Mouse (Mus musculus): Measurements from ENCODE around the gene Srgap3. TPM values are rescaled to one million over a fixed set of nuclear protein-coding genes. Genes with fewer than 3 reads are reported as not detected.
A peak's percentile ranks its signal among the peaks of the same experiment; 100 is the strongest.
"Not testable (repeated sequence)": the region's sequence is repeated elsewhere in the genome, so short reads cannot be mapped to it uniquely, and the experiment has no call there.

Srgap3 gene
- polyA plus RNA-seq, 3 experiments from 2014 or later = 0.20 to 0.90 (median 0.68) TPM

DNA sequence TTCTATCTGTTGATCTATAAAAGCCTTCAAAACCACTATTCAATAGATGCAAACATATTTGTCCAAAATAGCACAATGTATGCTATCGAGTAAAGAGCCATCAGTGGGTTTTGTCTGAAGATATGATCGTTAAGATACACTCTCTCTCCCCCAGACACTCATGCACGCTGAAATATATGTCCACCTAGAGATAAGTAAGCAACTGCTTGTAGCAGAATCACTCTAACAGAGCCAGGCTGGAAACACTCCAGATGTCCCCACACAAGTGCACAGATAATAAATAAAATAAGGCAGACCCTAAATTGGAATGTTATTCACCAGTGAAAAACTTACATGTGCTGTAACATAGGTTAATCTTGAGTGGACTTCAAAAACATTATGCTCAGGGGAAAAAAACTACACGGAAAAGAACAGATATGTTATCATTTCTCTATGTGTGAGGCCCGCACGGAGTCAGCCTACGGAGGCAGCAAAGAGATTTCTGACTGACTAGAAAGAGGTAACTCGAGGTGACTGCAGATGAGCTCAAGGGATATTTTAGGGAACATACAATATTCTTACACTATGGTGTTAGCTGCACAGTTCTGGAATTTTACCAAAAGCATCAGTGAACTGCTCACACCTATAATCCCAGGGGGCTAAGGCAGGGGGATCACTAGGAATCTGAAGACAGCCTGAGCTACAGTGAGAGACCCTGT, 39.0 kb downstream of the Srgap3 start:
- ATAC-seq = no peak

DNA sequence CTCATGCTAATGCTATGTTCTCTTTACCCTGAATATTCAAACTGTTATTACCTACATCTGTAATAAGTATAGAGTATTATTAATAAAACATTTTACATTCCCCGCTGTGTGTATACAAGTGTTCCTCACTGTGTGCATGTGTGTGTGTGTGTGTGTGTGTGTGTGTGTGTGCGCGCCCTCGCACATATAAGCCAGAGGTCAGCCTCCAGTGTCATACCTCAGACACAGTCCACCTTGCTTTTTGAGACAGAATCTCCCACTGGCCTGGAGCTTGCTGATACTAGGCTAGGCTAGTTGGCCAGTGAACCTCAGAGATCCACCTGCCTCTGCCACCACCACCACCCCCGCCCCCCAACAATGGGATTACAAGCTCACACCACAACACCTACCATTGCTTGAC, 43.3 kb downstream of the Srgap3 start:
- ATAC-seq = no peak

DNA sequence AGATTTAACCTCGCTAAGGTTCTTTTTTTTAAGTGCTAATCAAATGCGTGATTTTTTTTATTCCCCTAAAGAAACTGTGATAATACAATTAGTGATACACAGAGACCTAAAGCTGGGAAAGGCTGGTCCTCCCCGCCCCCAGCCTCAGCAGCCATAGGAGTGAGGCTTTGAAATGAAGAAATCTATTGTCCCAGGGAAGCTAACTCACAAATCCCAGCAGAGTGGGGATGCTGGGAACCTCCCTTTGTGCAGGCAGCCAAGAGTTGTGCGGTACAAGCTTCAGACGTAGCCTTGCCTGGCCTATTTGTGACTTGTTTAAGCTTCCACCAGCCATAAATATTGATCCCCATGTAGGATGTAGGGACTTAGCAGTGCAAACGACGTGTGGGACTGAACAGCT, 43.8 kb downstream of the Srgap3 start:
- ATAC-seq = no peak

DNA sequence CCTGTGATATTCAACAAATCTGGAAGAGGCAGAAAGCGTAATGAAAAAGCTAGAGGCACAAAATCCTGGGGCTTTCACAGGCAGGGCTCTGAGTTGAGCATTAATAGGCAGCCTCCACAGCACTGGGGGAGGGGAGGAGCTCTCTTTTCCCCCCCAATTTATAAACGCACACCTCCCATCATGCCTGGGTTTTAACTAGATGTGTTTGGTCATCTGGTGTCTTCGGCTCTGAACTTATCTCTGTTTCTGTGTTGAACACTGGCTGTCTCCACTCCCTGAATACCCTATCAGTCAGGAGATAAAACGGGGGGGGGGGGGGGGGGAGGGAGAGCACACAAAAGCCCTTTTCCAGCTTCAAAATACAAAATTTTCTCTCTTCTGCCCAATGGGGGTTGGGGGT, 44.3 kb downstream of the Srgap3 start:
- no peak for ATAC-seq

DNA sequence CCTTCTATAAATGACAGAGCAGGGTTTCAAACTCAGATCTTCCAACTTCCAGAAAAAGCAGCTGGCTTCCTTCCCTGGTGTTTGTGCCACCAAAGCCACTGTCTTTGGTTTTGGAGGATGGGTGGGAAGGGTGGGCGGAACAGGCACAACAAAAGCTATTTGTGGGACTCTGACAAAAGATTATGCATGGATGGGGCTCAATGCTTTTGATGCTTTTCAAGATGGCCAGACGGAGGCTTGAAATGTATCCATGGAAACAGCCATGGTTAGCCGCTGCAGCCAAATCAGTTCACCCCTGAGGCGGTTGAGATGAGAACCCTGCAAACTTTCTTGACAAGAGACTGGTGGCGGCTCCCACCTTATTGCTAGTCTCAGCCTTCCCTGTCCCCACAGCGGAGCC, 46.8 kb downstream of the Srgap3 start:
- no peak for ATAC-seq

DNA sequence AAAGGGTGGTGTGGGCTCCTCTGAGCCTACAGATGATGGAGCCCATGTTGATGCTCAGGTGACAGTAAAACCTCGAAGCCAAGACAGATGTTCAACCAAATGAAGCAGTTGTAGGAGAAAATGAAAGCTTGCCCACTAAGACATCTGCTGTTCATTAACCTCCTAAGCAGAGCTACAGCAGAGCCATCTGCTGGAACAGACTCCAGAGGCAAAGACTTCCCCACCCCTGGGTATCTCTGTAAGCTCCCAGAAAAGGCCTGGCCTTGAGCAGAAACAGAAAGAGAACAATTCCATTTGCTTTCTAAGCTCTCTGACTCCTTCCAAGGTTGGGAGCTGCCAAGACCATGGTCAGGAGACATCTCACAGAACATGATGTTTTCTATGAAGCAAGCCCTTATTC, 47.4 kb downstream of the Srgap3 start:
- no peak for ATAC-seq

DNA sequence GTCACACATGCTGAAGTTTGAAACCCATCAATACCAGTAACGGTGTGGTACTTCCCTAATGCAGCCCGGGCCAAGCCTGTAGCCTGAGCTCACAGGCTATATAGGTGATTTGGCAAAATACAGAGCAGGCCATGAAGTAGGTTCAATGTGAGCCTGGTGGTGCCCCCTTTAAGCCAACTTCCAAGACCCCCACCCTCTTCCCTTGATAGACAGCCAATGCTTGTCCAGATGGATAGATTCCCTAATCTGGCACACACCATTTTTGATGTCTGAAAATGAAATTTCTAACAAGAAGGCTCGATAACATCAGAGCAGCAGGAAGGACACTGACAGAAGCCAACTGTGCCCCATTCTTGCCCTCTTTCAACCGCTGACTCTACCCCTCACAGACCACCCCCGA, 47.8 kb downstream of the Srgap3 start:
- ATAC-seq = no peak

DNA sequence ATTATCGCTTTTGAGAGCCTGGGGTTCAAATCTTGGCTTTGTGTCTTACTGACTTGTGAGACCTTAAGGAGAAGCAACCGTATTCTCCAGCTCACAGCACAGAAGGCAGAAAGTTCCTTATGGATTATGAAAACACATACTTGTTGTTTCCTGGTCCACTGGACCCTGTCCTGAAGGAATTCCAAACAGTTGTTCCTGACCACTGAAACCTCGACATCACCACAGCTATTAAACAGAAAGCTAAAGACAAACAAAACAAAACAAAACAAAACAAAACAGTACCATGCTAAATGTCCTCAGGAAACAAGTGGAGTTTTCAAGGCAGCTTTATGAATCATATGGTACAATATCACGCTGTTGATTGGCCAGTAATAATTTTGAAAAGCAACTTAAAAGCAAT, 48.6 kb downstream of the Srgap3 start:
- no peak for ATAC-seq

DNA sequence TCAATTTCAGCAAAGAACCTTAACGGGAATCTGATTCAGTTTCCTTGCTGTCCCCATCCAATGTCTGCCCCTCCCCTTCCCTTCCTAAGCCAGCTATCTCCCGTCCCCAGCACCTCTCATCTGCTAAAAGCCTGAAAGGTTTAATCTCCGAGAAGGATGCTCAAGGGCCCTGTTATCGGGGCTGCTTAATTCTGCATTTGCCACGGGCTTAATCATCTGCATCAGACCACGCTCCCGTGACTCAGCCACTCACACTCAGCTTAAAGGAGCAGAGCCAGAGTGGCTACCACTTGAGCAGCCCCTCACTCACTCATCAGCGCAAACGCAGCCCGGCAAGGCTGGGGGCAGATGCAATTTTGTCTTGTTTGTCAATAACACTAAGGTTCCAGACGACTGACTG, 50.7 kb downstream of the Srgap3 start:
- no peak for ATAC-seq

DNA sequence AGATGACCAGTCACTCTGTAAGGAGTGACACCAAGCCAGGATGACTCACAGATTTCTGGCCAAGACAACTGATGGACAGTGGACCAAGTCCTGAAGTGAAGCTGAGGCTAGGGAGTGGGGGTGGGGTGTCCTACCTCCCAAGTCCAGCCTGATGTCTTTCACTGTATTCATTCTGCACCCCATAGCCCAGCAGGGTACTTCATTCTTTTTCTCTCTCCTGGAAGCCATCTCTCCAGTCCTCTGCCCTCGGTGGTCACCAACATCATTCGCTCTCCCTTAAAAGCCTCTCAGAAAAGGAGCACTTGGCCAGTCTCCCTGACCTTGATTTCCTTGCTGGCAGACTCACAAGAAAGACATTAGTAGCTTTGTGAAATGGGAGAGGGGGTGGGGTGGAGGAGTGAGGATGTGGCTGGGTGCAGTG, 56.7 kb downstream of the Srgap3 start:
- ATAC-seq = no peak

DNA sequence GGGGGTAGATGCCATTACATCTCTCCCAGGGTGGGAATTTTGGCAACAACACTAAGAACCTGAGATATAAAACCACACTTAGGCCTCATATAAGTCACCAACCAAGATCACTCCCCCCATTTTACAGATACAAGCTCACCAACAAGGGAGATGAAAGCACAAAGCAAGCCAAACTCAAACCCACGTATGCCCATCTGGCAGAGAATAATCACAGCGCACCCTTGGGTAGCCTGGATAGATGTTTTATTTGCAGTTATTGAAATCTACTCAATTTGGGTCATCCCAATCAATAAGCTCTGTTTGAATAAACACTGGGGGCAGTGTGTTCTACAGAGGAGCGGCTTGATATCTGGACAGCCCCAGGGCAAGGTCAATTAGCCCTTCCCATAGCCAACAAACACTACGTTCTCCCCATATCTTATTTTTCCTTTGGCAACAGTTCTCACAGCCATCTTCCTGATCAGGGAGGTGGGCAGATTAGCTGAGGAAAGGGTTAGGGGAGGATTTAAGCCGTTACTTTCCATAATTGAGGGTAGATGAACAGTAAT, 63.4 kb downstream of the Srgap3 start:
- no peak for ATAC-seq

DNA sequence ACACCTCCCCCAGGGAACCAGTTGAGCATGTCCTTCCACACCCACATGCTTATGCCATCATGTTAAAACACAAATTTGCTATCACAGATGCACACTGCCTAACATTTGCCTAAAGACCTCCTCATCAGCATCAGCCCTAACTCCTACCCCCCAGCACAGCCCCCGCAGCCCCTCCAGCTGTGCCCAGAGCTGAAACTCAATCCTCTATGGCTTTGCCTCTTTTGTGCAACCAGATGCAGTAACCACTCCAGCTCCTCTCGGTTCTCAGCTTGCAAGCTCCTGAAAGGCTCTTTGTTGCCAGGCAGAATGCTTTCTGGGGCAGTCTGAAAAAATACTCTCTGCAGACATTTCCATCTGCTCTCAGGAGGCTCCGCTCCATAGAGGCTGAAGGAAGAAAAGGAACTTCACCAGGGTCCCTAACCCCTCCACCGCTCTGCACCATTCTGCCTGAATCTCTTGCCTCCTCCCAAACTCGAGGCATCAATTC, 67.0 kb downstream of the Srgap3 start:
- no peak for ATAC-seq

DNA sequence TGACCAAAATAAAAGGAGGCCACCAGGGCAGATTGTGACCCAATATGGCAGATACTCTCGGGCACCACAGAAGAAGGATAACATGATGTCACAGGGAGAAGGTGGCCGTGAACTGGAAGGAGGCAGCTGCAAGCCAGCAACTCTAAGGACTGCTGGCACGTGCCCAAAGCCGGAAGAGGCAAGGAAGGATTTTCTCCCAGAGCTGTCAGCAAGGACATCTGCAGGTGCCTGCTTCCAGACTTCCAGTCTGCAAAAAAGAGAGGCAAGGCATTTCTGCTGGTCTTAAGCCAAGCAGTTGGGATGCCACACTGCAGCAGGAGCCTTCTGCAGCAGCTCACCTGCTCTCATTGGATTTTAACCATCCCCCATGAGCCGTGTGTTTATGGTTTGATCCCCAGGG, 67.9 kb downstream of the Srgap3 start:
- no peak for ATAC-seq

DNA sequence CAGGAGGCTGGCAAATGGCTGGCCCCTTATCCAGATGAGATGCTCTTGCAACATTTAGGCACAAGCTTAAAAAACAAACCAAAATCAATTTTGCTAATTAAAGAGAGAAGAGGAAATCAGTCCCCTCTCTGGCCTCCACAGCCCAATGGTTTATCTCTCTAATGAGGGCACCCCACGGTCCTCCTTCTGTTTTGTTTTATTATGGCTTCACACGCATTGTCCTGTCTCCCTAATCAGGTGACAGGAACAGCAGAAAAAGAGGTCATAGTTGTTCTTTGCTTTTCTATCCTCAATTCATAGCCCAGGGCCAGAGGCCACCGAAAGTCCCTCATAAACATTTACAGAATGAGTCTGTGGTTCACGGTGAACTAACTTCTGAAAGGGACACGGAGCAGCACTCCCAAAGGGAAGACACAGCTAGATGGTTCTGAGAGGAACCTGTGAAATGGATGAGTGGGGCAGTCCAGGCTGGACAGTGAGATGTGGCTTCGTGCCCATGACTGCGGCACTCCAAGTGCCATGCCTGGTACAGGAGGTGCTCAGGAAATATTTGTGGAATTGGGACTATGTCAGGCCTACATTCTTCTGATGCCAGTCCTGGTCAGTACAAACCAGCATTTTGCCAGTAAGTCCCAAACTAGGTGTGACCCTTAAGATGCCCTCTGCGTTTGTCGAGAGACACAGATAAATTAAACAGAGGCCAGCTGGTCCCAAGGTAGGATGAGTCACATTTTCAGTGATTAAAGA, 73.8 kb downstream of the Srgap3 start:
- ATAC-seq = no peak

DNA sequence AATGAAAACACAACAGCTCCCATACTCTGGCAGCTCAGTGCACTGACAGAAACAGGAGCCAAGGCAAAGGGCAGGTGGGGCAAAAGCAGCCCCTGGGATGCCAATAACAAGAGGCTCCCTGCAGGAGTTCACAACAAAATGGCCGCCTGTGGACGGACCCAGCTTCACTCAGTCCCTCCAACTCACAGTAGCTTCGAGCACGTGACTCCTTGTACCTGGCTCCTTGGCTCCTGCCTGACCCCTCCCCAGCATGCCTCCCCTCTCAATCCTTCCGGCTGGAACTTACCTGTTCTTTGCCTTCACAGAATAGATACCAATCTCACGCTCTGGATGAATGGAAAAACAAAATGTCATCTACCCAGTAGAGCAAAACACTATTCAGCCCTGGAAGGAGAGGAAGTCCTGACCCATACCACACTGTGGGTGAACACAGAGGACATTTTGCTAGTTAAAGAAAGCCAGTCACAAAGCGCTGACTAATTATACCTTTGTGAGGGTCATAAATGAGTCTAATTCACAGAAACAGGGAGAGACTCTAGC, 75.8 kb downstream of the Srgap3 start:
- no peak for ATAC-seq

DNA sequence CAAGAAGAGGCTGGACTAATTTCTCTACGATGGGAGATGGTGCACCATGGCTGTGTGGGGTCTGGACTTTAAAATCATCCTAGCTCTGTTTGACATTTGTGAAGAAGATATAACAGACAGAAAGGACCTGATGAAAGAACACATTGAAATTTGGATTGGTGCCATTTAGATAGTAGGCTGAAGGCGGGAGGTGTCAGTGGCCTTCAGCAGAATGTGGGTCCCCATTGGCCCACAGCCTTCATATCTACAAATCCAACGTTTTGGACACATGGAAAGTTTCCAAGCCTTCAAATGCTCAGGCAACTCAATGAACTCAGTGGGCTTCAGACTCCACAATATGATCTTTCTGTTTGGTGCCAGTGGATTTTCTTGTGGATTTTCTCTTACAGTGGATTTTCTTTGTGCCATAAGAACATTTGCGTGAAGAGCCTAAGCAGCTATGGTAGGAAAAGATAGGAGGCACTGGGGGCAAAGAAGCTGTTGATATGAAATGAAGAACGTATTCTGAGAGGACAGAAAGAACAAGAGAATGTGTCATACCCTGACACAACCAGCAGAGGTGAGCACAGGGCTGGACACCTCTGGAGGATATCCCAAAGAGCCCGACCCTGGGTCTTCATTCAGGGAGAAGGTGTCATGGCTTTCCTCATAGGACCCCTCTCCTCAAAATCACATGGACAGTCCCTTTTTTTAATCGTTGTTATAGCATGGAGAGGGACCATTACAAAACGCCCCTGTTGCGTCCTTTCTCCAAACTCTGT, 78.7 kb downstream of the Srgap3 start:
- ATAC-seq = no peak

DNA sequence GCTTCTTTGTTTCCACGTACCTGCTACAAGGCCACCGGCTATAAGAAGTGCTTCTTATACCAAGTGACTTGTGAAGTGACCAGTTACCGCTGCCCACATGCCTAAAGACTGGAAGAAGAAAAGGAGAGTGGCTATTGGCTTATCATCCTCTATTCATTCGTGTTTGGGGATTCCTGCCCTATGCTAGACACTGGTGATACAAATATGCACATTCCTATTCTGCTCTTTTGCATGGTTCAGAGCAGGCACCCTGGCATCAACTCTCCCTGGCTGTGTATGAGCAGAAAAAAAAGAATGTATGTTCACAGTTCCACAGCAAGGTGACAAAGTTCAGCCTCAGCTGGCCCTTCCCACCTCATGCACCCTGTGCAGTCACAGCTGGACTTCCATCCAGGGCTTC, 81.0 kb downstream of the Srgap3 start:
- ATAC-seq = no peak

DNA sequence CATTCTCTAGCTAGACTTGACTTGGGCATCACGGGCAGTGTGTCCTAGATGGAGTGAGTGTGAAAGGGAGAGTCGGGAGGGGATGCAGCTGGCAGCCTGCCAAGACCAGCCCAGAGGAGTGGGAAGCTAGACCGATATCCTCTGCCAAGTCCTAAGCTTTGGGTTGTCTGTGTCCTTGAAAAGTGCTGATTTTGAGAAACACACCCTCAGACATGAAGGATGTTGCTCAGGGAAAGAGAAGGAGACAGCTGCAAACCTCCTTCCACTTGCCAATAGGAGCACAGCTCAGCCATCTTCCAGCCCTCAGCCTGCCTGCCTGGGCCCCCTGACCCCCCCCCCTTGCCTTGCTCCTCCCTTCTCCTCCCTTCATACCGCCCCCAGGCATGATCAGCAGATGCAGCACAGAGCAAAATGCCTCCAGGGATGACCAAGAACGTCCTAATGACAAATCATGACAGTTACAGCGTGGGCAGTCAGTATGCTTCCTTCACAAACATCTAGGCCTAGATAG, 82.0 kb downstream of the Srgap3 start:
- ATAC-seq = no peak

DNA sequence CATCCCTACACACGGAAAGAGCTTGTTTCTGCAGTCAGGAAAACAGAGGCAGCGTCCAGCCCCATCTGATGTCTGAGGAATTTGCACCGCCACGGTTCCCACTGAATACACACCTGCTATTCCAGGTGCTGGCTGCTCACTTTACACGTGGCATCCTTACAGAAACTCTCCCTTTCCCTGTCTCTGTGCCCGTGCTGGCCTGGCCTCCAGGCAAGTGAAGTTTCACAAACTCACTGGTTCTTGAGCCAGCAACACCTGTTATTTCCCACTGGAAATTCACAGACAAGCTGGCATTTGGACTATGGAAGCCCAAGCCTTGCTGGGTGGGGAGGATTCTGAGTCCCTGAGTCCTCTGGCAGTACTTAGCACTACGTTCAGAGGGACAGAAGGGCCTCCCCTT, 84.6 kb downstream of the Srgap3 start:
- ATAC-seq = no peak

DNA sequence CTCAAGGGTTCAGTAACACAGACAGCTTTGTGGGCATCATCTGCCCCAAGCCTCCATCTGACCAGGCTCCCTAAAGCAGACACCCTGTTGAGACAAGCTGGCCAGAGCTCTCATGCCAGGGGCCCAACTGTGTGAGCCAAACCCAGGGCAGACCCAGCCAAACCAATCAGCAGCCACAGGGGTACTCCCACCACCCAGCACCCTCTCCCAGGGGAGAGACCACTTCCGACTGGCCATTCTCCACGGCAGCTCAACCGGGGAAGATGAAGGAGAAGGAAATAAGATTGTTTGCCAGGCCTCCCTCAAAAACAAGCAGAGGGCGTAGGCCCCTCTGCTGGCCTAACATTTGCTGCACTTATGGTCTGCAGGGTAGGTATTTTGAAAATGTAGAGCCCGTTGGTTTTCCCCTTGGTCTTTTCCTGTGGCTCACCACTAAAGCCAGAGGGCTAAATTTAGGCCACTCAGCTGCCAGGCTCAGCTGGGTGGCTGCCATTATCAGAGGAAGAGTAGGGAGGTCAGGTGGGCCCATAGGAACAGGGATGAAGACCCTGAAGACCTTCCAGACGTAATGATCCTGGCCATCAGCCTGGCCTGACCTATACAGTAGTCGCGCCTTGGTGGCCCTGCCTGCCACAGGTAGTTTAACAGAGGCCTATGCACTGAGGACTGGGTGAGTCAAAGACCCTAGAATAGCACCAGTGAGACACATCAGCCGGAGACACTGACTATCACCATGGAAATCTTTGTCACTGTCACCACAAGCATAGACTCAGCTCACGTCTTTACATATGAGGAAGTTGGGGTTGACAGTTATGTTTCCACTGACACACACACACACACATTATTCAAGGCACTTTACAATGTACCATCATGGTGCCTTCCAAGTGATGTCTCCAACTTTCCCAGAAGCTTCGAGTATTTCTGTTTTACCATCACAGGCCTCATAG, 85.4 kb downstream of the Srgap3 start:
- ATAC-seq = peak; percentile 80

DNA sequence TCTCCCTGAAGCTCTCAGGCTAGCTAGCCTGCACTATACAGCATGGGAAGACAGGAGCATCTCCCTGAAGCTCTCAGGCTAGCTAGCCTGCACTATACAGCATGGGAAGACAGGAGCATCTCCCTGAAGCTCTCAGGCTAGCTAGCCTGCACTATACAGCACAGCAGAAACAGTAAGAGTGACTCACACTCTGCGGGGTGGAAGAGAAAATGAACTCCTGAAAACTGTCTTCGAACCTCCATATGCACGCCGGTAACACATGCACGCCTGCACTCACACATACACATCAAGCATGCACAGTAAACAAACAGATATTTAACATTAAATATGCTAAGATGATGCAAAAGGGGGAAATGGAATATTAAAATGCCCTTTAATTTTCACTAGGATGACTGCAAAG, 86.8 kb downstream of the Srgap3 start:
- ATAC-seq = not testable (repeated sequence)

DNA sequence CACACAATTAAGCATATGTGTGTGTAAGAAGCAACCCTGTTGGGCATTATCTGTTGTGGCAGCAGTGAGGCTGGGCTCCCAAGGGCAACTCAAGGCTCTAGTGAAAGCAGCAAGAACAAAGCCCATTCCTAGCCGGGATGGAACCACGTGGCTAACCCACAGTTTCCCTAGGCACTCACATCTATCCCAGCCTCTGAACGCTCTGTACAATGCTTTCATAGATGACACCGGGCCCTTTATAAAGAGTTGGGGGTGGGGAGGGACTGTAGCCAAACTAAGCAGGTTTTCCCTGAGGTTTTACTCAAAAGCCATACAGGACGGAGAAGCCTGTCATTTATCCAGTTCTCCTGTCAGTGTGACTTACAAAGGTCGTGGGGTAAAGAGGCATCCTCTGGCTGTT, 90.0 kb downstream of the Srgap3 start:
- ATAC-seq = no peak
